Mouse (Mus musculus) bone marrow macrophage, adult 2 months (primary cell): Measurements from ENCODE around the gene Vwa3b.

ENCODE experiments used
- CTCF ChIP-seq: IDR thresholded peaks from 2 replicates; pipeline ENCODE4 v1.5.1; 2012; ENCODE audit warnings: low read depth, mild to moderate bottlenecking, low read length, moderate library complexity
- POLR2A ChIP-seq: IDR thresholded peaks from 2 replicates; pipeline ENCODE4 v1.6.1; 2012; ENCODE audit warnings: mild to moderate bottlenecking, low read depth, low read length, borderline replicate concordance

DNA sequence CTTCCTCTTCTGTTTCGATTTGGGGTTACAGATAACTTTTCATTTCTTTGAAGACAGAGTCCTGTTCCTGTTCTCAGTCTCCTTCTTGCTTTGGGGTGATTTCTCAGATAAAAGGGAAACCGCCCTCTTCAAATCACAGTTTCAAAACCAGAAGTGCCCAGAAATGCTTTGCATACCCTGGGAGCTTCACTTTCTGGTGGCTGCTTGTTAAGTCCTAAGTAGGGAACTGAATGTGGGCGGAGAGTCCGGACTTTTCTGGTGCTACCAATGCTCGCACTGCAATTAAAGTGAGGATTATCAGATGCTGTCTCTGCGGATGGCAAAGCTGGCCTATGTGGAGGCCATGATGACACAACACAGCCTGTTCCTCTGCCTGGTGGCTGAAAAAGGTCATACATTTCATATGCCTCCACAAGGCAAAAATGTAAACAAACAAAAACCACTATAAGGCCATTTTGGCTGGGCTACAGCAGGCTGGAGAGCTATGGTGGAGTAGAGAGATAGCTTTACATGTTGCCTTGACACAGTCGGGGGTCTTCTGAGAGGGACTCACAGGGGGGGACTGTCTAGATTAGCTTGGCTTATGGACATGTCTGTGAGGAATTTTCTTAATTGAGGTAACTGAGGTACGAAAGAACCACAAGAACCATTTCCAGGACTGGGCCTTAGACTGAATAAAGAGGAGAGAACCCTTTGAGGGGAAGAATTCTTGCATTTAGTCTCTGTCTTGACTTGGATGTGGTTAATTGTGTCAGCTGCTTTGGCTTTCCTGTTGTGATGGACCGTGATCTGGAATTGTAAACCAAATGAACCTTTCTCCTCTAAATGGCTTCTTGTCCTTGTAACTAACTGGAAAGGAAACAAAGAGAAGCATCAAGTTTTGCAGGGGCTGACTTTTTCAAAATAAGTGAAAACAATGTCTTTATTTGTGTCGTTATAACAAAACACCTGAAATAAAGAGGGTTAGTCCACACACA lies 38.9 kb upstream of the Vwa3b start:
- TF ChIP-seq CTCF (no peak), POLR2A (no peak)
